Mouse (Mus musculus) kidney, adult 2 months (tissue): ENCODE measurements around the gene Coq4.

ENCODE experiments used
- CTCF ChIP-seq: fragments of 200-500 bp; conservative IDR thresholded peaks from 2 replicates; pipeline ENCODE4 v1.5.1; 2011; ENCODE audit warnings: low read depth, mild to moderate bottlenecking, control low read depth, low read length, moderate library complexity, mixed read lengths; ENCODE audit not compliant: insufficient read depth, insufficient read length
- POLR2A ChIP-seq: fragments of 200-500 bp; IDR thresholded peaks from one replicate; pipeline ENCODE4 v1.6.1; 2011; ENCODE audit warnings: low read depth, low read length, control low read depth

- TF ChIP-seq POLR2A, result no peak
- TF ChIP-seq CTCF, result no peak
These were observed 48.2 kb downstream of the Coq4 start for GRCm38 (mm10) chr2:29835391-29835899.
